Mouse (Mus musculus) lung, postnatal 14 days (tissue): ENCODE results near the gene Dusp16.

ENCODE experiments used
- DNase-seq: peaks from one replicate; pipeline ENCODE4 v3.0.0; 2021

Gene Dusp16

GRCm38 (mm10) chr6:134792141-134793045 lies at the start of gene Dusp16:
TSS of gene Dusp16 (minus strand) at chr6:134792625.
- peak; percentile 92 for DNase-seq

- DNase-seq: no peak
These were observed 47.9 kb upstream of the Dusp16 start for GRCm38 (mm10) chr6:134840346-134840745.

GRCm38 (mm10) chr6:134838111-134838510 lies 45.7 kb upstream of the Dusp16 start:
- no peak for DNase-seq

GRCm38 (mm10) chr6:134834585-134835251 lies 42.3 kb upstream of the Dusp16 start:
- DNase-seq: no peak

GRCm38 (mm10) chr6:134830776-134831175 lies 38.4 kb upstream of the Dusp16 start:
- DNase-seq: no peak

GRCm38 (mm10) chr6:134829786-134830700 lies 37.6 kb upstream of the Dusp16 start, which contains the start of gene Crebl2:
TSS of gene Crebl2 (plus strand) at chr6:134830154.
- DNase-seq: peak; percentile 100

- DNase-seq: no peak
These were observed 30.4 kb upstream of the Dusp16 start for GRCm38 (mm10) chr6:134822844-134823243.

GRCm38 (mm10) chr6:134820411-134820810 lies 28.0 kb upstream of the Dusp16 start:
- DNase-seq: no peak

GRCm38 (mm10) chr6:134819741-134820140 lies 27.3 kb upstream of the Dusp16 start:
- DNase-seq: no peak

GRCm38 (mm10) chr6:134817051-134817928 lies 24.9 kb upstream of the Dusp16 start:
- DNase-seq: no peak

GRCm38 (mm10) chr6:134813066-134813465 lies 20.6 kb upstream of the Dusp16 start:
- DNase-seq: no peak

- DNase-seq: no peak
These were observed 15.4 kb upstream of the Dusp16 start for GRCm38 (mm10) chr6:134807794-134808193.

- no peak for DNase-seq
These were observed 14.7 kb upstream of the Dusp16 start for GRCm38 (mm10) chr6:134807091-134807490.

- no peak for DNase-seq
These were observed 13.7 kb upstream of the Dusp16 start for GRCm38 (mm10) chr6:134806130-134806529.

GRCm38 (mm10) chr6:134804736-134805277 lies 12.4 kb upstream of the Dusp16 start:
- DNase-seq: no peak

- peak; percentile 42 for DNase-seq
These were observed 10.2 kb upstream of the Dusp16 start for GRCm38 (mm10) chr6:134802641-134803043.

- DNase-seq: no peak
These were observed 9.1 kb upstream of the Dusp16 start for GRCm38 (mm10) chr6:134801483-134801882.

GRCm38 (mm10) chr6:134796297-134796696 lies 3.9 kb upstream of the Dusp16 start:
- DNase-seq: no peak

GRCm38 (mm10) chr6:134793911-134794520 lies 1.6 kb upstream of the Dusp16 start:
- DNase-seq: peak; percentile 89

GRCm38 (mm10) chr6:134793046-134793806 lies 801 bp upstream of the Dusp16 start:
- DNase-seq: no peak
